Mouse (Mus musculus): ENCODE measurements around the gene Chrm3.

The Chrm3 gene

DNA sequence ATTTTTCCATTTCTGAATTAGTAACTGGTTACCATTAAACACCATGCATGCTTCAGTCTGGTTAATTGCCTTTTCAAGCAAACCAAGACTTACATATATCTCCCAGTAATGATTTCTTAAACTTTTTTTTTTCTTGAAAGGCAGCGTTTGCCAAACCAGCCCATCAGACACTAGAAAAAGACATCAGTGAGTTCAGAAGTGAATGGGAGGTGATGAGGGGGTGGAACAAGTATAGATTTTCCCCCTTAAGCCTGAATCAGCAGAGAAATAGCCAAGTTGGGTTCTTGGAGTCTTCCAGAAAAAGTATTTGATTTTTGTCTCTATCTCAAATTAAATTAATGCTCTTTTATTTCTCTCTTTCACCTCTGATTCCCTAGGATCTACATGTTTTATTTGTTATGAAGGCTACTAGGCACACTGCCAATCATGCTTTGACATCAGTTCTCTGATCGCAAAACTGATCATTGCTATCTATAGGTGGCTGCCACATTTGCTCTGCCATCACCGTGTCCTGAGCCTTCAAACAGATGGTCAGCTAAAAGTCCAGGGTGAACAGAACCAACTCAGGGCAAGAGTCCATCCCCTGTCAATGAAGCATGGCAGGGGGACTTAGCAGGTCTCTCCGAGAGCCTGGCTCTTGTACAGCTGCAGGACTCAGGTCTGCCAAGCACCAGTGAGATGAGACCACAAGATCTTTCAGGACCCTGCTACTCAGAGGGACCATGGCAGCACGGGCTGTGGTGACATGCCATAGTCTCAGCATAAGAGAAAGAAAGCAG is 125.1 kb downstream of the Chrm3 start:
- DNase-seq: no peak

DNA sequence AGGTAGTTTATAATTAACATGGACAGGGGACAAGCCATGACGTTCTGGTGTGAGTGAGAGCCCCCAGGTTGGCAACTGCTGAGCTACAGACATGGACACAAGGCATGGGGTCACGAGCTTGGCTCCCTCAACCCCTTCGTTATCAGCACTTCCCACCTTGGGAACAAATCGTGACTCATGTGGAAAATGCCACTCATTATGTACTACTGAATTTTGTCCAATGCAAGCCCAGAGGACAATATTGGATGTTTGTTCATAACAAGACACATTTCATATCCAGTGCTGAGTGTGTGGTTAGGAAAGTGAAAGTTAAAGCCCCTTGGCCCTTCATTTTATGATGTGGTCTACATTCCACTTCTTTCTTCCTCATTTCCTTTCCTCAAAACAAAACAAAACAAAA is 140.2 kb downstream of the Chrm3 start:
- DNase-seq: no peak

DNA sequence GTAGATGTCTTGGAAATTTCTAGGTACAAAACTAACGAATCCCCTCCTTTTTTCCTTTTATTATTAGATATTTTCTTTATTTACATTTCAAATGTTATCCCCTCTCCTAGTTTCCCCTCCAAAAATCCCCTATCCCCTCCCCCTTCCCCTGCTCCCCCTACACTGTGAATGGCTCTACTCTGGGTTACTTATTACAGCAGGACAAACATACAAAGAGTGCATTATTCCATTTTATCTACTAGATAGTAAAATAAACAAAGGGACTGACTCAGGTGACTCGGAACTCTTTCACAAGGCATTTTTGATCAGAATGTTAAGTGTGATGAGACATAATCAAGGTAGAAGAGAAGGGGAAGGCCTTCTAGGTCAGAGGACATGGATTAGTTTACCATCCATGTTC is 148.5 kb downstream of the Chrm3 start:
- DNase-seq: no peak

- peak; percentile 5 to 10 for DNase-seq
These were observed 150.0 kb downstream of the Chrm3 start for GRCm38 (mm10) chr13:10210522-10211244.

DNA sequence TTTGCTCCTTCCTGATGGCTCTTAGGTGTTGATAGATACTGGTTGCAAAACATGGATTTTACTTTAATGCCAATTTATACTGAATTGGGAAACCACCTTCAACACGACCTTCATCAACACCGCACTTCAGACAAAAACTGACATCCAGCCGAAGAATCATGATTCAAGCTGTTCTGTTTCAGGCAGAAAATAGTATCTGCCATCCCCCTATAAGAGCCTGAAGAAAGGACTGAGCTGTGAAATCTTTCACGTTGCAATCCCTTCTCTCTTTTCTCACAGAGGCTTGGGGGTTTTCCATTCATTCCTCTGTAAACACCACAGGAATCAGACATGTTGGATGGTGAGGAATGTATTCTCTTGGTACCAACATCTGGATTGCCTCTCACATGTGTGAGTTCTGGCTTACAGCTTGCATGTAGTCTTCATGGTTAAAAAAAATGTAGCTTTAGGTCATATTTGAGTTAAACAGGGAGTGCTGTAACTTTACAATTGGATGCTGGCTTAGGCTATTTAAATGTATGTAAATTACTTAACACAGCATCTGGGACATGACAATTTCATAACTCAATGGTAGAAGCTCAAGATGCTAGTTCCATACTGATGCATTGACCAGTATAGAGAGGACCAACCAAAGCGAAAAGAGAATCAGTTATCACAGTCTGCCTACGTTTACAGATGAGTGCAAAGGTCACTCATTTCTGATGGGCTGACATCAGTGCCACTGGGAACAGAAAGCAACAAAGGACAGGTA is 161.3 kb downstream of the Chrm3 start:
- no peak for DNase-seq

DNA sequence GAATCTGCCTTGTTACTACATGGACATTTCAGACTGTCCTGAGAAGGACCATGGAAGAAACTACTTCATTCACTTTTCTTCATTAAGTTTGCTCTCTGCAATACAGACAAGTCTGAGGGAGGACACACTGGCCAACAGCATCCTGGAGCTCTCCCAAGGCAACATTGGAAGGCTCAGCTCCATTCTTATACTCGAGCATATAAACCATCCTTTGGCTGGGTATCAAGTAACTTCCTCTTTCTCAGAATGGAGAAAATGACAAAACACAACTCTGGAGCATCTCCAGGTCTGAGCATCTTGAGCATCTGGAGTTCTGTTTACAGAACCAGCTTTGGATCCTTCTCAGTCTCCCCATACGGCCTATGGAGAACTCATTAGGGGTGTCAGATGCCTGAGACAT is 170.8 kb downstream of the Chrm3 start:
- DNase-seq: no peak

DNA sequence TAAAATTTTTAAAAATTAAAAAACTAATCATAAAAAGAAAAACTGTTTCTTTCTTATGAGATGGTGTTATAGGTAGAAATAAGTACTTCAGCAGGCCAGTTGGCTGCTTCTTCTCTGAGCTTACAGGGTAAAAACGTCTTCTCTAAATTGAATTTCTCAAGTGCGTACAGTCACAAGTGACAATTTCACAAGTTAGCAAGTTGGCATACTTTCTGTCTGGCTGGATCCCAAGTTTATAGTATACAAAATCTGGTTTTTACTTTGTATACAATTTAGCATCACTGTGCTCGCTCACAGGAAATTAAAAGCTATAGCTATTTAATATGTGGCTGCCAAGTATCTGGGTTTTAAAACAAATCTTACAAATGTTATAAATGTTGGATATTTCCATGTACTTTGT is 172.7 kb downstream of the Chrm3 start:
- DNase-seq: no peak

- DNase-seq: no peak
These were observed 176.8 kb downstream of the Chrm3 start for GRCm38 (mm10) chr13:10183837-10184236.

GRCm38 (mm10) chr13:10182756-10183155 is 177.9 kb downstream of the Chrm3 start:
- DNase-seq: peak; percentile 54 to 62

DNA sequence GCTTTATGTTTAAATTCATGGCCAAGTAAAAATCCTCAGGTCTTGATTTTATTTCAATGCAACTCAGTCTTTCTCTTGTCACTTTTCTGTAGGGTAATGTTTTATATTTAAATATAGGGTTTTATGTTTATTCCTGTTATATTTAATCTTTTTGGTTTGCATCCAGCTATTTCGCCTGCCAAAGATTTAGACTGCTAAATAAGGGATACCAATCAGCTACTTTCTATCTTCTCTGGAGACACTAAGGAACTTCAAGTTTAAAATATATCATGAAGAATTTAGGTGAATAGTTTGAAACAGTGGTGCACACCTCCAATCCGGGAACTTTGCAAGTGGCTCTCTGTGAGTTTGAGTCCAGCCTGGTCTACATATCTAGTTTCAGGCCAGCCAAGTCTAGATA is 190.1 kb downstream of the Chrm3 start:
- DNase-seq: no peak

GRCm38 (mm10) chr13:10163354-10163753 is 197.3 kb downstream of the Chrm3 start:
- no peak for DNase-seq

DNA sequence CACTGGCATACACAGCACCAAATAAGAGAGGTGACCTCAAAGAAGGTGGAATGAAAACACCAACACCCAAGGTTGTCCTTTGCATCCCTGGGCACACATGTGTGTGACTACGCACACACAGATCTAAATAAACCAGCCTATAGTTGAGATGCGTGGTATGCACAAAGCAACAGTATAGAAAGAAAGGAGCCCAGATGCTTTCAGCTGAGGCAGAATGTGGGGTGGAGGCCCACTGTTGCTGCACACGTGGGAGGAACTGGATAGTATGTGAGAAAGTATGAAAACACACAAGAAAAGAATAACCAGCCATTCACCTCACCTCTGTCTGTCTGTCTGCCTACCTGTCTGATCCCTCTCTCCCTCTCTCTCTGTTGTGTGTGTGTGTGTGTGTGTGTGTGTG is 203.2 kb downstream of the Chrm3 start:
- DNase-seq: no peak

DNA sequence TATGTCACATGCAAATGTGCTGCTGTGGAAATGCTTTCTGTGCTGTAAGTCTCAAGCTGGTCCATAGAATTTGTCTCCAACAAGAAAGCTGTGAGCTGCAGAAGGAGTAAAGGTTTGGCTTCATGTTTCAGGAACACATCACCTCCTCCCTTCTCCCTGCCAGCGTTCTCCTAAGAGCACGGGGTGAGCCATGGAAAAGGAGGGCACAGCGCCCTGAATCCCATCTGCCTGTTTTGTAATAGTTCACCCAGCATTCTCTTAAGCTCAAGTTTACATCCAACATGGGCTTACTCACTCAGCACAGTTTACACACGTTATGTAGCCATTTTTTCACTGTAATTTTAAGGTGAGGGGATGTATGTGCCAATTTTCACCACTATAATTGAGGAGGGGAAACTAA is 220.1 kb downstream of the Chrm3 start:
- DNase-seq: no peak

GRCm38 (mm10) chr13:10138878-10139277 is 221.8 kb downstream of the Chrm3 start:
- DNase-seq: no peak

- DNase-seq: no peak
These were observed 229.6 kb downstream of the Chrm3 start for GRCm38 (mm10) chr13:10131064-10131463.

DNA sequence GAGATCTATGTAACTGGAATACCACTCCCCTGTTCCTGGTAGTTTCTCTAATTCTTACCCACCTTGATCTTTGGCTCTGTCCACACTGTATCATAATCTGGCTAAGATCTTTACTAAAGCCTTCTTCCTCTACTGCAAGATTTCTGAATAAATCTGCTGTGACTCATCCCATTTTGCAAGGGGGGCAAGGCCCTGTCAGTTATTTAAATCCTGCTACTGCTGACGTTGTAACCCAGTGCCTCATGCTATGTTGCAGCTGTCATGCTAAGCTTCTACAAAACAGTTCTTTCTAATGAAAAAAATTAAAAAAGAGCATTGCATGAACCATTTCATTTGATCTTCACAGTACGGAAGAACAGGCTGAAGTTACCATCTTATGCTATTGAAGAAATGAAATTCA is 248.4 kb downstream of the Chrm3 start:
- DNase-seq: no peak

DNA sequence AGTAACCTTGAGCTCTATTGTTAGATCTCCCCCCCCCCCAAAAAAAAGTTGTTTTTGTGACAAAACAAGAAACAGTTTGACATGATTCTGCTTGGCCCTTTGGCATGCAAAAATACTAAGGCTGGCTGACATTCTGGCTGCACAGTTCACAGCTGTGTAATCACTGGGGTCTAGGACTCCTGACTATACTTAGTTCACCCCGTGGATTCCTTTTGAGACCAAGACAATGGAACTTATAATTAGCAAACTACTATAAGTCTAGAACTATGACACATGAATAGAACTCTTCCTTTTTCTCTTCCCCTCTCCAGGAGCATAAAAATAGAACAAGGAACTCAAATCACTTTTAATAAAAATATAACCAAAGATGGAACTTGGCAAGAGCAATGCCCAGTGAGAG is 251.1 kb downstream of the Chrm3 start:
- DNase-seq: peak in 1 of 2 experiments; percentile 25

DNA sequence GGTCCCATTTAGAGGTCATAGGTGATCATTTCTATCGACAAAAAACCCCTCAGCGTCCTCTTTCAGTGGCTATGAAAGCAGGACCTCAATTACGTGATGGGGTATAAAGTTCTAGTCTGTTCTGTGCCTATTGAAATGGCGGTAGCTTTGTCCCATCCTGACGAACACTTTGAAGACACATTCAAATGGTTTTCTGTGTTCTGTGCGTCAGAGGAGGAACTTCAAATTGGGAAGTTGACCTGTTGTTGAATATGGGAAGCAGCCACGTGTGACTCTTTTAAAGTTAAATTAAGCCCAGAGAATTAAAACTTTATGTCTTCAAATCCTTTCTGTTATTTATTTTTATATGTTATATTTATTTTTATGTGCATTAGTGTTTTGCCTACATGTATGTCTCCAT is 253.3 kb downstream of the Chrm3 start:
- DNase-seq: peak; percentile 41

- DNase-seq: no peak
These were observed 269.9 kb downstream of the Chrm3 start for GRCm38 (mm10) chr13:10090778-10091177.

DNA sequence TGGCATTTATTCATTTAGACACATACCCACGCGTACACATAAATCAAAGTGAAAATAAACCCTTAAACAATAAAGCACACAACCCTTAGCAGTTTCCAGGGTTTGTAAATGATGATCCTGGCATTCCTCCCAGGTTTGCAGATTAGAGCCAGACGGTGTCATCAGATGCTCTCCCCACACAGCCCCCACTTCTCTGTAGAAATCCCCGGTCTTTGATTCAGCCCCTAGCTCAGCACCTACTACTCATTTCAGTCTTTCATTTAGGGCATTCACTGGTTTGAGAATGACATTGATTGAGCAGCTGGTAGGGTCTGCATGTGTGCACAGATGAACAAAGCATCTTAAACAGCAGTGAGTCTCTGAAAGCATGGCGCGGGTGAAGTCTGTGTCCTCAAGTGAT is 274.3 kb downstream of the Chrm3 start:
- no peak for DNase-seq

DNA sequence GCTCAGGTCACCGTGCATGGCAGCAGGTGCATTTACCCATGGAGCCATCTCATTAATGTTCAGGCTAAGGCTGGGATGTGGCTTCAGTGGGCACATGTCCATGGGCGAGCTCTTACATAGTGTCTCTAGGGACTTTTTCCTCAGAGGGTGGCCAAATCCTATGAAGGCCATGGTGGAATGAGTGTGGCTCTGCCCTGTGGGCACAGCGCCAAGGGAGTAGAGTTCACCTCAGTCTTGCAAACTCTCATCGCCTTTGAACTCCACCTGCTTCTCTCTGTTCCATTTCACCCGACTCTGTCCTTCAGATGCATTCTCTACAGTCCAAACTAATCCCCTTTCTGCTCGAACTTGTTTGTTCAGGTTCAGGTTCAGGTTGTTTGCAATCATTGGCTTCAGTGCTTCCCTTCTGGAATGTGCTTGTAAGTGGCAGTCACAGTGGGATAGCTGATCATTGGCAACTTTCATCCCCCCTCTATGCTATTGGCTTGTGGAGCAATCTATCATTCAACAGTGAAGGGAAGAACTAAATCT is 278.7 kb downstream of the Chrm3 start:
- no peak for DNase-seq

DNA sequence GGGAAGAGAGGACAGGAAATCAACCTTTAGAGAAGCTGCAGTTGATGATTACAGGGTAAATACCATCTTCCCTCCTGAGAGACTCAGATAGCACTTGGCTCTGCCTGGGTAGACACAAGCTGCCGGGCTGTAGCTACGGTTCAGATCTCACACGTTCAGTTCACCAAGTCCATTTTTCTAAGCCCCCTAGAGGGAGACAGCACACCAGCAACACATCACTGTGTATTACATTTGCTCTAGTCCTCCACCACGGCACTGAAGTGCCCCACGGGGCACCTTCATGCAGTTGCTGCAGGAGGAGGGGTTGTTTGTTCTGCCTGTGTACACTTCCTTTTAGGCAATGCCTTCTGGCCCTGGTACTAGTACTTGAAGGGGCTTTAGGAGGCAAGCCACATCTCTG is 289.5 kb downstream of the Chrm3 start:
- peak; percentile 72 to 75 for DNase-seq

DNA sequence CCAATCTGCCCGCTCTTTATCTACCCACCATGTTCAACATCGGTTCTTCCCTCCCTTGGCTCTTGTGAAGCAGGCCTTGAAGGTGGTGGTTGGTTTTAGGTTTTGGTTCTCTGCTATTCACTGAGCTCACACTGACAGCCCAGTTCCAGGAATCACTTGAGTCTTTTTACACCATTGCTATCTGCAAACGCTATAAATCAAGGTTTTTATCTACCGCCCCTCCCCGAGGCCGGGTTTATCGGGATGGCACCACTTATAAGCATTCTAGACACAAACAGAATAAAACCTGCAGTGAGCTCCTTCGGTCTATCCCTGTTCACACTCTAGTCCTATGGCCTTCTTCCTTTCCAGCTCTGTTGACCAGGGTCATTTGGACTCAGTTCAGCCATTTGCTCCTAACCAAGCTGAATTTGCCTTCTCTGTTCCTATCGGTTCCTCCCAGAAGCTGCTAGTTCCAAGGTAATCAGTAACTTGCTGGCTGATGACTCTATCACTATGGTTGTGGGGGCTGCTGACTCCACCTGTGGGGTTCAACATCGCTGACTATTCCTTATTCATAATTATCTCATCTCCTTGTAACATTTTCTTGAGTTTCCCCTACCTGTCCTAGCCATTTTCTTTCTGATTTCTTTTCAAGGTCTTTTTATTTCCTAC is 291.6 kb downstream of the Chrm3 start:
- DNase-seq: no peak
